Mouse (Mus musculus) kidney, adult 18-20 months (tissue): ENCODE data around the gene Ust.

Source experiments
- DNase-seq: peaks from one replicate; pipeline ENCODE4 v3.0.0; 2021

The Ust gene

GRCm38 (mm10) chr10:8213906-8214421, 304.7 kb downstream of the Ust start:
- DNase-seq: peak; percentile 27

- no peak for DNase-seq
These were observed 305.2 kb downstream of the Ust start for GRCm38 (mm10) chr10:8213266-8213905.

GRCm38 (mm10) chr10:8212611-8213226, 305.9 kb downstream of the Ust start:
- DNase-seq: no peak

- DNase-seq: no peak
These were observed 306.9 kb downstream of the Ust start for GRCm38 (mm10) chr10:8211694-8212093.

GRCm38 (mm10) chr10:8210366-8210765, 308.3 kb downstream of the Ust start:
- no peak for DNase-seq

- no peak for DNase-seq
These were observed 311.3 kb downstream of the Ust start for GRCm38 (mm10) chr10:8207358-8207757.

GRCm38 (mm10) chr10:8203681-8204080, 314.9 kb downstream of the Ust start:
- DNase-seq: no peak

GRCm38 (mm10) chr10:8199816-8200215, 318.8 kb downstream of the Ust start:
- DNase-seq: no peak

GRCm38 (mm10) chr10:8199026-8199756, 319.4 kb downstream of the Ust start:
- no peak for DNase-seq

GRCm38 (mm10) chr10:8197661-8198060, 321.0 kb downstream of the Ust start:
- DNase-seq: no peak

- peak; percentile 63 for DNase-seq
These were observed 322.3 kb downstream of the Ust start for GRCm38 (mm10) chr10:8196300-8196699.

- DNase-seq: peak; percentile 8
These were observed 322.9 kb downstream of the Ust start for GRCm38 (mm10) chr10:8195730-8196129.

- no peak for DNase-seq
These were observed 329.2 kb downstream of the Ust start for GRCm38 (mm10) chr10:8189331-8189981.

GRCm38 (mm10) chr10:8185586-8185985, 333.0 kb downstream of the Ust start:
- DNase-seq: no peak

- no peak for DNase-seq
These were observed 333.9 kb downstream of the Ust start for GRCm38 (mm10) chr10:8184711-8185110.

- no peak for DNase-seq
These were observed 335.5 kb downstream of the Ust start for GRCm38 (mm10) chr10:8183171-8183570.

GRCm38 (mm10) chr10:8181596-8182185, 336.9 kb downstream of the Ust start:
- no peak for DNase-seq

GRCm38 (mm10) chr10:8177618-8178017, 341.0 kb downstream of the Ust start:
- no peak for DNase-seq

- DNase-seq: no peak
These were observed 342.1 kb downstream of the Ust start for GRCm38 (mm10) chr10:8176351-8177053.

GRCm38 (mm10) chr10:8176008-8176350, 342.6 kb downstream of the Ust start:
- no peak for DNase-seq

- DNase-seq: no peak
These were observed 343.9 kb downstream of the Ust start for GRCm38 (mm10) chr10:8174697-8175096.

GRCm38 (mm10) chr10:8174230-8174629, 344.4 kb downstream of the Ust start:
- no peak for DNase-seq
